Mouse (Mus musculus) intestine, postnatal 0 days (tissue): ENCODE measurements around the gene Ltk. TPM values are rescaled to one million over a fixed set of nuclear protein-coding genes. Genes with fewer than 3 reads are reported as not detected.

ENCODE experiments used
- ATAC-seq: fragments of 200-750 bp; cut with Nextera tagmentation; 2 replicates; pipeline ENCODE4 v1.8.0; 2017; ENCODE audit warnings: mild to moderate bottlenecking, moderate TSS enrichment, moderate library complexity
- H3K27ac ChIP-seq: fragments of 300-500 bp; sonication (generic); 2 replicates; pipeline ENCODE4 v1.5.1; 2014; ENCODE audit warnings: mild to moderate bottlenecking, low read depth, low read length, moderate library complexity
- H3K27me3 ChIP-seq: fragments of 300-500 bp; sonication (generic); replicated peaks from 2 replicates; pipeline ENCODE4 v1.6.1; 2014; ENCODE audit warnings: low read length, mixed read lengths; ENCODE audit not compliant: control insufficient read depth, insufficient read depth
- H3K36me3 ChIP-seq: fragments of 300-500 bp; sonication (generic); 2 replicates; pipeline ENCODE4 v1.6.1; 2014; ENCODE audit warnings: mild to moderate bottlenecking, moderate library complexity; ENCODE audit not compliant: control insufficient read depth, insufficient read depth
- H3K4me1 ChIP-seq: fragments of 300-500 bp; sonication (generic); replicated peaks from 2 replicates; pipeline ENCODE4 v1.6.1; 2014; ENCODE audit warnings: antibody characterized with exemption, low read length, mixed read lengths; ENCODE audit not compliant: control insufficient read depth, insufficient read depth
- H3K4me2 ChIP-seq: fragments of 300-500 bp; sonication (generic); replicated peaks from 2 replicates; pipeline ENCODE4 v1.6.1; 2014; ENCODE audit warnings: low read depth, mild to moderate bottlenecking, moderate library complexity
- H3K4me3 ChIP-seq: fragments of 300-500 bp; sonication (generic); 2 replicates; pipeline ENCODE4 v1.5.1; 2014; ENCODE audit warnings: low read depth, low read length
- H3K9ac ChIP-seq: fragments of 300-500 bp; sonication (generic); 2 replicates; pipeline ENCODE4 v1.6.1; 2014; ENCODE audit warnings: mild to moderate bottlenecking, low read depth, low read length
- H3K9me3 ChIP-seq: fragments of 300-500 bp; sonication (generic); 2 replicates; pipeline ENCODE4 v1.6.1; 2016; ENCODE audit warnings: mixed run types; ENCODE audit not compliant: control insufficient read depth
- CTCF ChIP-seq: sonication (generic); IDR thresholded peaks from 2 replicates; pipeline ENCODE4 v1.5.1; 2016; ENCODE audit warnings: low read depth, mild to moderate bottlenecking, control low read depth, antibody characterized with exemption, moderate library complexity
- WGBS: fragments of 180-500 bp; shearing (Covaris S2); extraction: QIAGEN DNeasy Blood & Tissue Kit; methylation state at CpG from one replicate; pipeline ENCODE4 v1.1.7; 2014; 5-methylcytosine and 5-hydroxymethylcytosine counted together
- polyA plus RNA-seq: library from polyadenylated mRNA; unstranded; fragments of >200 nt; fragmentation: Nextera tagmentation; extraction: Ambion mirVana; gene quantifications from 2 replicates; pipeline ENCODE4 v1.2.1, GENCODE M21; 2015

The Ltk gene
- polyA plus RNA-seq, 1 experiment from 2014 or later, result 1.5 TPM

- no peak within 1 kb of the TSS for H3K4me3 ChIP-seq
- no peak for ATAC-seq
- no peaks in the 10 kb centered on the region for H3K4me1 ChIP-seq
- 84% methylated on average over 5 of the region's 5 CpGs for WGBS
- H3K27ac ChIP-seq, result no peak within 1 kb of the TSS
- H3K36me3 ChIP-seq, result no peaks in the 10 kb centered on the region
- H3K9me3 ChIP-seq, result no peaks in the 10 kb centered on the region
- no peak within 1 kb of the TSS for H3K9ac ChIP-seq
- TF ChIP-seq CTCF, result no peak
- no peaks in the 10 kb centered on the region; the same call in 1 of the 2 replicates for H3K27me3 ChIP-seq
- 0 out of 2 replicates have a peak within 1 kb of the TSS, but pooled peaks have one; percentile 3 for H3K4me2 ChIP-seq
These were observed 37.1 kb upstream of the Ltk start, which contains the start of gene Tyro3 for GRCm38 (mm10) chr2:119797279-119797783. TSS of gene Tyro3 (plus strand) at chr2:119797733.

GRCm38 (mm10) chr2:119789996-119790395 lies 29.8 kb upstream of the Ltk start:
- 92% methylated on average over 2 of the region's 2 CpGs for WGBS
- H3K4me2 ChIP-seq, result no peak overlapping the region

GRCm38 (mm10) chr2:119787206-119787883 lies 27.1 kb upstream of the Ltk start, which contains the start of gene Rpap1:
TSS of gene Rpap1 (minus strand) at chr2:119787537.
- Histone ChIP-seq H3K4me2 (peak within 1 kb of the TSS; percentile 68), H3K9ac (peak within 1 kb of the TSS; percentile 52), H3K4me1 (no peaks in the 10 kb centered on the region), H3K9me3 (no peaks in the 10 kb centered on the region), H3K4me3 (peak within 1 kb of the TSS; percentile 57), H3K27me3 (no peaks in the 10 kb centered on the region), H3K36me3 (peaks cover 10% of the 10 kb centered on the region), H3K27ac (peak within 1 kb of the TSS; percentile 15)
- no peak for TF ChIP-seq CTCF
- under 1% methylated on average over 44 of the region's 44 CpGs for WGBS
- ATAC-seq, result peak; percentile 88

More at GRCm38 (mm10) chr2:119789996-119790395, 29.8 kb upstream of the Ltk start:
- TF ChIP-seq CTCF, result no peak
- Histone ChIP-seq H3K27me3 (no peaks in the 10 kb centered on the region), H3K27ac (no peak overlapping the region), H3K9ac (no peak overlapping the region), H3K4me3 (no peak overlapping the region), H3K9me3 (no peaks in the 10 kb centered on the region), H3K4me1 (no peaks in the 10 kb centered on the region), H3K36me3 (no peaks in the 10 kb centered on the region)
- no peak for ATAC-seq

DNA sequence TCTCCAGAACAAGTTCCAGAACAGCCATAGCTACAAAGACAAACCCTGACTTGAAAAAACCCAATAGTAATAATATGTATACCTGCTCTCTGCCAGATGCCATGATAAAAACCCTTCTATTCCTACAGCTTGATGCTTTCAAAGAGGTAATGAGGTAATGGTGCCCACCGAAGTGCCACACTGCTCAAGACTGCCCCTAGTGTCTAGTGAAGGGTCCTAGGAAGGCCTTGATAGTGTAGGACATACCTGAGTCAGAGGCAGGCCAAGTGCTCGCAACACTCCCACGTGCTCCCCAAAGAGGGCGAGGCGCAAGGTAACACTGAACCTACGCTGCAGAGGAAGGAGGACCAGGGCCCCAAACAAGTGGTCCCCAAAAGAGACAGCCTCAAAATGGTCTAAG lies 7.0 kb upstream of the Ltk start:
- no peak overlapping the region for H3K27ac ChIP-seq
- no peaks in the 10 kb centered on the region for H3K9me3 ChIP-seq
- no peaks in the 10 kb centered on the region for H3K27me3 ChIP-seq
- peak; percentile 55 for TF ChIP-seq CTCF
- no peaks in the 10 kb centered on the region for H3K4me1 ChIP-seq
- no peak overlapping the region for H3K9ac ChIP-seq
- 0 out of 2 replicates have a peak, but pooled peaks have one; percentile 36 for ATAC-seq
- WGBS, result 91% methylated on average over 6 of the region's 6 CpGs
- no peak overlapping the region for H3K4me2 ChIP-seq
- H3K36me3 ChIP-seq, result peaks cover 64% of the 10 kb centered on the region
- no peak overlapping the region for H3K4me3 ChIP-seq

GRCm38 (mm10) chr2:119763924-119764323 lies 3.7 kb upstream of the Ltk start:
- H3K4me3 ChIP-seq, result no peak overlapping the region
- H3K36me3 ChIP-seq, result peaks cover 33% of the 10 kb centered on the region
- no peak overlapping the region for H3K27ac ChIP-seq
- TF ChIP-seq CTCF, result no peak
- no peaks in the 10 kb centered on the region for H3K9me3 ChIP-seq
- no peaks in the 10 kb centered on the region for H3K4me1 ChIP-seq
- H3K27me3 ChIP-seq, result peaks cover 7% of the 10 kb centered on the region
- no peak for ATAC-seq
- 78% methylated on average over 4 of the region's 4 CpGs for WGBS
- no peak overlapping the region for H3K9ac ChIP-seq
- no peak overlapping the region for H3K4me2 ChIP-seq

- Histone ChIP-seq H3K27ac (no peak overlapping the region), H3K4me3 (no peak overlapping the region), H3K4me1 (peaks cover 3% of the 10 kb centered on the region; the same call in 1 of the 2 replicates), H3K9ac (no peak overlapping the region), H3K9me3 (no peaks in the 10 kb centered on the region), H3K36me3 (peaks cover 21% of the 10 kb centered on the region), H3K4me2 (no peak overlapping the region), H3K27me3 (peaks cover 22% of the 10 kb centered on the region)
- no peak for ATAC-seq
- WGBS, result 69% methylated on average over 1 of the region's 1 CpGs
- TF ChIP-seq CTCF, result no peak
These were observed 2.0 kb upstream of the Ltk start for GRCm38 (mm10) chr2:119762276-119762675.
